ENCODE assay signal across 10 mouse cellular contexts in genomic region chr6:147008148-147008547, GRCm38 (mm10). TPM values are rescaled to one million over a fixed set of nuclear protein-coding genes. Genes with fewer than 3 reads are reported as not detected.
DNase-seq lines count a peak whose midpoint lies in the region; ATAC-seq lines count a peak whose summit lies in the region.
"Had no signal": no experiment of that assay in that cellular context is flagged by ENCODE, and none has a peak within 500 bp of the region (broad histone marks: within the 10 kb centered on the region; RNA-seq: fewer than 3 reads in every experiment).

No protein-coding gene starts in this region.

- no peak overlapping the region for H3K9ac ChIP-seq in forebrain, embryonic 14.5 days (ENCODE audit: low read length)
- H3K9ac ChIP-seq in forebrain, embryonic 16.5 days (replicated peaks; ENCODE audit: low read depth, low read length), result no peak overlapping the region
- H3K9ac ChIP-seq in midbrain, embryonic 11.5 days (ENCODE audit: low read length), result no peak overlapping the region
- no peak overlapping the region for H3K9ac ChIP-seq in midbrain, embryonic 15.5 days
- H3K9ac ChIP-seq: hindbrain, embryonic 15.5 days; neural tube, embryonic 13.5 days had no signal

- DNase-seq in forebrain, embryonic 14.5 days (ENCODE audit: low spot score), result peak; percentile 58
- peak; percentile 89 for DNase-seq in midbrain, embryonic 11.5 days (ENCODE audit: low spot score, missing footprints)
- DNase-seq in c-Kit-negative CD71-positive TER-119-positive erythroid progenitor cells, embryonic 14.5 days (ENCODE audit: low read depth, low spot score), result peak; percentile 20
- DNase-seq in gastrocnemius, postnatal 36 days, result peak; percentile 18 to 30
- peak; percentile 64 for DNase-seq in naive thymus-derived CD4-positive, alpha-beta T cell, adult 2 months (ENCODE audit: low read depth)
- DNase-seq in urinary bladder, postnatal 10 days (ENCODE audit: low spot score), result no peak

- H3K27me3 ChIP-seq in forebrain, embryonic 14.5 days (replicated peaks; ENCODE audit: control insufficient read depth, insufficient read depth, low read length), result no peaks in the 10 kb centered on the region
- no peaks in the 10 kb centered on the region for H3K27me3 ChIP-seq in forebrain, embryonic 16.5 days (replicated peaks; ENCODE audit: control insufficient read depth, insufficient read depth, low read length)
- no peaks in the 10 kb centered on the region for H3K27me3 ChIP-seq in midbrain, embryonic 11.5 days (ENCODE audit: control insufficient read depth, insufficient read depth, low read length)
- no peaks in the 10 kb centered on the region for H3K27me3 ChIP-seq in midbrain, embryonic 15.5 days (replicated peaks)
- H3K27me3 ChIP-seq: hindbrain, embryonic 15.5 days; neural tube, embryonic 13.5 days had no signal

- no peak for ATAC-seq in forebrain, embryonic 14.5 days
- ATAC-seq in forebrain, embryonic 16.5 days, result no peak
- no peak for ATAC-seq in midbrain, embryonic 11.5 days (ENCODE audit: low FRiP score)
- ATAC-seq in midbrain, embryonic 15.5 days (replicated peaks), result no peak

- H3K27ac ChIP-seq in forebrain, embryonic 14.5 days (ENCODE audit: low read depth, low read length), result no peak overlapping the region
- no peak overlapping the region for H3K27ac ChIP-seq in forebrain, embryonic 16.5 days (ENCODE audit: low read length)
- no peak overlapping the region for H3K27ac ChIP-seq in midbrain, embryonic 11.5 days (ENCODE audit: low read depth, low read length)
- H3K27ac ChIP-seq in midbrain, embryonic 15.5 days, result no peak overlapping the region
- H3K27ac ChIP-seq: hindbrain, embryonic 15.5 days; neural tube, embryonic 13.5 days had no signal

- H3K4me2 ChIP-seq in forebrain, embryonic 14.5 days (ENCODE audit: low read length), result no peak overlapping the region
- H3K4me2 ChIP-seq in forebrain, embryonic 16.5 days (ENCODE audit: low read length), result no peak overlapping the region
- H3K4me2 ChIP-seq in midbrain, embryonic 11.5 days, result no peak overlapping the region
- no peak overlapping the region for H3K4me2 ChIP-seq in midbrain, embryonic 15.5 days
- H3K4me2 ChIP-seq: hindbrain, embryonic 15.5 days; neural tube, embryonic 13.5 days had no signal

- no peaks in the 10 kb centered on the region for H3K9me3 ChIP-seq in forebrain, embryonic 14.5 days (replicated peaks; ENCODE audit: control insufficient read depth, low read length)
- no peaks in the 10 kb centered on the region for H3K9me3 ChIP-seq in forebrain, embryonic 16.5 days (ENCODE audit: control insufficient read depth, low read length)
- H3K9me3 ChIP-seq in midbrain, embryonic 11.5 days (ENCODE audit: control insufficient read depth, low read length), result no peaks in the 10 kb centered on the region
- H3K9me3 ChIP-seq in midbrain, embryonic 15.5 days, result no peaks in the 10 kb centered on the region
- H3K9me3 ChIP-seq: hindbrain, embryonic 15.5 days; neural tube, embryonic 13.5 days had no signal

- 55% methylated on average over 3 of the region's 3 CpGs for WGBS in forebrain, embryonic 14.5 days
- 64% methylated on average over 3 of the region's 3 CpGs for WGBS in forebrain, embryonic 16.5 days
- WGBS in midbrain, embryonic 11.5 days, result 54% methylated on average over 3 of the region's 3 CpGs
- 56% methylated on average over 3 of the region's 3 CpGs for WGBS in midbrain, embryonic 15.5 days

- H3K4me1 ChIP-seq in forebrain, embryonic 14.5 days (ENCODE audit: control insufficient read depth, insufficient read depth, low read length), result no peaks in the 10 kb centered on the region
- no peaks in the 10 kb centered on the region for H3K4me1 ChIP-seq in forebrain, embryonic 16.5 days (replicated peaks; ENCODE audit: control insufficient read depth, insufficient read depth, low read length)
- no peaks in the 10 kb centered on the region for H3K4me1 ChIP-seq in midbrain, embryonic 11.5 days (ENCODE audit: control insufficient read depth, insufficient read depth, low read length)
- no peaks in the 10 kb centered on the region for H3K4me1 ChIP-seq in midbrain, embryonic 15.5 days
- H3K4me1 ChIP-seq: hindbrain, embryonic 15.5 days; neural tube, embryonic 13.5 days had no signal

- intact Hi-C loops in gastrocnemius, postnatal 36 days (cut with DNase I), result loop anchor here (5.0 kb wide), 2 partner anchors 109 to 234 kb away; no protein-coding TSS in a partner anchor

- H3K4me3 ChIP-seq in forebrain, embryonic 14.5 days (ENCODE audit: low read depth, low read length), result no peak overlapping the region
- no peak overlapping the region for H3K4me3 ChIP-seq in forebrain, embryonic 16.5 days (replicated peaks; ENCODE audit: low read length)
- no peak overlapping the region for H3K4me3 ChIP-seq in midbrain, embryonic 11.5 days (ENCODE audit: low read depth, low read length)
- H3K4me3 ChIP-seq in midbrain, embryonic 15.5 days, result no peak overlapping the region
- H3K4me3 ChIP-seq: hindbrain, embryonic 15.5 days; neural tube, embryonic 13.5 days had no signal

- H3K36me3 ChIP-seq in forebrain, embryonic 14.5 days (ENCODE audit: control insufficient read depth, insufficient read depth, low read length), result no peaks in the 10 kb centered on the region
- H3K36me3 ChIP-seq in forebrain, embryonic 16.5 days (ENCODE audit: control insufficient read depth, insufficient read depth), result no peaks in the 10 kb centered on the region
- no peaks in the 10 kb centered on the region for H3K36me3 ChIP-seq in midbrain, embryonic 11.5 days (ENCODE audit: control insufficient read depth, insufficient read depth, low read length)
- H3K36me3 ChIP-seq in midbrain, embryonic 15.5 days (replicated peaks), result no peaks in the 10 kb centered on the region
- H3K36me3 ChIP-seq: hindbrain, embryonic 15.5 days; neural tube, embryonic 13.5 days had no signal

RNA-seq across cellular contexts. Expression of gene Rep15, which starts 24.2 kb away (rescaled TPM):
- polyA plus RNA-seq in forebrain, embryonic 14.5 days (2014; fragmentation: Nextera tagmentation; extraction: Ambion mirVana), result 0.43 and 0.56 TPM in 2 replicates
- 0.34 and 1.1 TPM in 2 replicates for polyA plus RNA-seq in forebrain, embryonic 16.5 days (2015; fragmentation: Nextera tagmentation; extraction: Ambion mirVana)
- 0.55 and 0.88 TPM in 2 replicates for polyA plus RNA-seq in midbrain, embryonic 11.5 days (2014; fragmentation: Nextera tagmentation; extraction: Ambion mirVana)
- polyA plus RNA-seq in midbrain, embryonic 15.5 days (2015; fragmentation: Nextera tagmentation; extraction: Ambion mirVana), result 0.85 and 1.1 TPM in 2 replicates
- under 1 TPM; 0.26 to 0.49 TPM for total RNA-seq in gastrocnemius, postnatal 36 days (2021)

RNA-seq across cellular contexts. Expression of gene Mrps35, which starts 34.4 kb away (rescaled TPM):
- 108 and 119 TPM in 2 replicates for polyA plus RNA-seq in forebrain, embryonic 14.5 days (2014; fragmentation: Nextera tagmentation; extraction: Ambion mirVana)
- polyA plus RNA-seq in forebrain, embryonic 16.5 days (2015; fragmentation: Nextera tagmentation; extraction: Ambion mirVana), result 78.5 and 82.3 TPM in 2 replicates
- polyA plus RNA-seq in midbrain, embryonic 11.5 days (2014; fragmentation: Nextera tagmentation; extraction: Ambion mirVana), result 88.1 and 97.8 TPM in 2 replicates
- 67.8 and 78.9 TPM in 2 replicates for polyA plus RNA-seq in midbrain, embryonic 15.5 days (2015; fragmentation: Nextera tagmentation; extraction: Ambion mirVana)
- total RNA-seq in gastrocnemius, postnatal 36 days (2021), result 10 to 100 TPM; 40.9 to 41.0 TPM

RNA-seq across cellular contexts. Expression of gene 1700034J05Rik, which starts 53.9 kb away (rescaled TPM):
- not detected in 2 replicates for polyA plus RNA-seq in forebrain, embryonic 14.5 days (2014; fragmentation: Nextera tagmentation; extraction: Ambion mirVana)
- not detected in 2 replicates for polyA plus RNA-seq in forebrain, embryonic 16.5 days (2015; fragmentation: Nextera tagmentation; extraction: Ambion mirVana)
- 0.11 and 0.18 TPM in 2 replicates for polyA plus RNA-seq in midbrain, embryonic 11.5 days (2014; fragmentation: Nextera tagmentation; extraction: Ambion mirVana)
- 0.08 TPM in 1 of 2 replicates, not detected in the other for polyA plus RNA-seq in midbrain, embryonic 15.5 days (2015; fragmentation: Nextera tagmentation; extraction: Ambion mirVana)
- total RNA-seq in gastrocnemius, postnatal 36 days (2021), result not detected
- polyA plus RNA-seq: neural tube, embryonic 13.5 days had no signal
